33 mouse cellular contexts compared by ENCODE assay signal in genomic region chr14:101050212-101050611, GRCm38 (mm10).
"Had no signal": no experiment of that assay in that cellular context is flagged by ENCODE, and none has a peak within 500 bp of the region (broad histone marks: within the 10 kb centered on the region; RNA-seq: fewer than 3 reads in every experiment).

No protein-coding gene starts in this region.

- H3K9ac ChIP-seq: limb, embryonic 12.5 days; limb, embryonic 13.5 days; limb, embryonic 15.5 days; liver, embryonic 12.5 days; liver, embryonic 13.5 days; liver, embryonic 14.5 days; liver, embryonic 15.5 days; liver, postnatal 0 days; lung, embryonic 14.5 days; lung, embryonic 15.5 days; midbrain, embryonic 12.5 days; midbrain, embryonic 13.5 days; midbrain, embryonic 15.5 days; neural tube, embryonic 12.5 days; neural tube, embryonic 13.5 days had no signal

- H3K27ac ChIP-seq: left cerebral cortex, adult 2 months; limb, embryonic 10.5 days; limb, embryonic 12.5 days; limb, embryonic 13.5 days; limb, embryonic 15.5 days; liver, embryonic 12.5 days; liver, embryonic 13.5 days; liver, embryonic 14.5 days; liver, embryonic 15.5 days; lung, embryonic 15.5 days; macrophage; midbrain, embryonic 10.5 days; midbrain, embryonic 12.5 days; midbrain, embryonic 13.5 days; midbrain, embryonic 15.5 days; neural tube, embryonic 12.5 days; neural tube, embryonic 13.5 days had no signal

- H3K4me3 ChIP-seq: left cerebral cortex, adult 2 months; limb, embryonic 10.5 days; limb, embryonic 12.5 days; limb, embryonic 13.5 days; limb, embryonic 15.5 days; liver, embryonic 12.5 days; liver, embryonic 13.5 days; liver, embryonic 15.5 days; lung, embryonic 15.5 days; megakaryocyte, embryonic 14.5 days; midbrain, embryonic 10.5 days; midbrain, embryonic 12.5 days; midbrain, embryonic 13.5 days; midbrain, embryonic 15.5 days; myocyte; neural tube, embryonic 12.5 days; neural tube, embryonic 13.5 days had no signal

- H3K36me3 ChIP-seq: limb, embryonic 10.5 days; limb, embryonic 12.5 days; limb, embryonic 13.5 days; limb, embryonic 15.5 days; liver, embryonic 12.5 days; liver, embryonic 13.5 days; liver, embryonic 15.5 days; lung, embryonic 15.5 days; midbrain, embryonic 10.5 days; midbrain, embryonic 12.5 days; midbrain, embryonic 13.5 days; midbrain, embryonic 15.5 days; neural tube, embryonic 12.5 days; neural tube, embryonic 13.5 days had no signal

- H3K9me3 ChIP-seq: limb, embryonic 10.5 days; limb, embryonic 12.5 days; limb, embryonic 13.5 days; limb, embryonic 15.5 days; liver, embryonic 12.5 days; liver, embryonic 13.5 days; liver, embryonic 15.5 days; lung, embryonic 15.5 days; midbrain, embryonic 10.5 days; midbrain, embryonic 12.5 days; midbrain, embryonic 13.5 days; midbrain, embryonic 15.5 days; neural tube, embryonic 12.5 days; neural tube, embryonic 13.5 days had no signal

- ATAC-seq: liver, embryonic 12.5 days; liver, postnatal 0 days; lung, postnatal 0 days; midbrain, embryonic 13.5 days; midbrain, embryonic 15.5 days; midbrain, embryonic 16.5 days had no signal

- H3K27me3 ChIP-seq: limb, embryonic 12.5 days; limb, embryonic 13.5 days; limb, embryonic 15.5 days; liver, embryonic 12.5 days; liver, embryonic 13.5 days; liver, embryonic 15.5 days; lung, embryonic 15.5 days; megakaryocyte, embryonic 14.5 days; midbrain, embryonic 12.5 days; midbrain, embryonic 13.5 days; midbrain, embryonic 15.5 days; neural tube, embryonic 12.5 days; neural tube, embryonic 13.5 days had no signal

- H3K4me1 ChIP-seq: limb, embryonic 15.5 days; liver, embryonic 12.5 days; liver, embryonic 13.5 days; liver, embryonic 15.5 days; lung, embryonic 15.5 days; megakaryocyte, embryonic 14.5 days; midbrain, embryonic 10.5 days; midbrain, embryonic 12.5 days; midbrain, embryonic 13.5 days; midbrain, embryonic 15.5 days; neural tube, embryonic 12.5 days; neural tube, embryonic 13.5 days had no signal

- H3K4me2 ChIP-seq: limb, embryonic 12.5 days; limb, embryonic 13.5 days; limb, embryonic 15.5 days; liver, embryonic 11.5 days; liver, embryonic 12.5 days; liver, embryonic 13.5 days; liver, embryonic 15.5 days; lung, embryonic 14.5 days; lung, embryonic 15.5 days; midbrain, embryonic 11.5 days; midbrain, embryonic 12.5 days; midbrain, embryonic 13.5 days; midbrain, embryonic 15.5 days; neural tube, embryonic 12.5 days; neural tube, embryonic 13.5 days had no signal

- DNase-seq: left cerebral cortex, postnatal 4 days; liver; liver, embryonic 13.5 days; liver, postnatal 0 days; lung, adult 18-20 months; lung, adult 2 months; lung, embryonic 14.5 days; lung, postnatal 10 days; lung, postnatal 14 days; lung, postnatal 4 days; midbrain, embryonic 14.5 days had no signal
